Mouse (Mus musculus) layer of hippocampus, postnatal 10 days (tissue): ENCODE results near the gene Papss2. TPM values are rescaled to one million over a fixed set of nuclear protein-coding genes. Genes with fewer than 3 reads are reported as not detected.
A peak's percentile ranks its signal among the peaks of the same experiment; 100 is the strongest.

Source experiments
- DNase-seq, 2 experiments: peaks; one replicate each; pipeline ENCODE4 v3.0.0; 2021; ENCODE audit warnings: low spot score in 2 of 2
- total RNA-seq, 2 experiments: library from RNA; stranded (reverse); gene quantifications; 2 replicates each; pipeline ENCODE4 v1.2.3; 2021

Papss2 gene
- total RNA-seq, 2 experiments from 2014 or later, result 5.8 to 6.4 TPM

GRCm38 (mm10) chr19:32696674-32697073, 101.1 kb downstream of the Papss2 start:
- no peak for DNase-seq

DNA sequence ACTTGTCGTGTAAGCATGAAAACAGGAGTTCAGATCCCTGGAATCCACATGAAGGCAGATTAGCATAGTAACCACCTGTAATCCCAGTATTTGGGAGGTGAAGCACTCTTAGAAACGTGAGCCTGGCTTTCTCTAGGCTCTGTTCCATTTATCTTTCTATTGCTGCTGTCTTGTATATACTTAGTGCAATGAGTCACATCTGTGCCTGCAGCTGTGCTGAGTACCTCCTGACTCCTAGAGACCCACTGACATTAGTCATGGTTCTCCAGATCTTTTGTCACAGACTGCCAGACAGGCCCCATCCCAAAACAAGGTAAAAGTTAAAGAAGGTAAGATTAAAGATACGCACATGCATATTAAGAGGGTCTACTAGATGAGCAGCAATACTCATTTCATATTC, 106.6 kb downstream of the Papss2 start:
- DNase-seq, result no peak

GRCm38 (mm10) chr19:32708996-32709395, 113.4 kb downstream of the Papss2 start:
- DNase-seq, result no peak

- DNase-seq, result no peak
Observed at GRCm38 (mm10) chr19:32710288-32710687, 114.7 kb downstream of the Papss2 start.

DNA sequence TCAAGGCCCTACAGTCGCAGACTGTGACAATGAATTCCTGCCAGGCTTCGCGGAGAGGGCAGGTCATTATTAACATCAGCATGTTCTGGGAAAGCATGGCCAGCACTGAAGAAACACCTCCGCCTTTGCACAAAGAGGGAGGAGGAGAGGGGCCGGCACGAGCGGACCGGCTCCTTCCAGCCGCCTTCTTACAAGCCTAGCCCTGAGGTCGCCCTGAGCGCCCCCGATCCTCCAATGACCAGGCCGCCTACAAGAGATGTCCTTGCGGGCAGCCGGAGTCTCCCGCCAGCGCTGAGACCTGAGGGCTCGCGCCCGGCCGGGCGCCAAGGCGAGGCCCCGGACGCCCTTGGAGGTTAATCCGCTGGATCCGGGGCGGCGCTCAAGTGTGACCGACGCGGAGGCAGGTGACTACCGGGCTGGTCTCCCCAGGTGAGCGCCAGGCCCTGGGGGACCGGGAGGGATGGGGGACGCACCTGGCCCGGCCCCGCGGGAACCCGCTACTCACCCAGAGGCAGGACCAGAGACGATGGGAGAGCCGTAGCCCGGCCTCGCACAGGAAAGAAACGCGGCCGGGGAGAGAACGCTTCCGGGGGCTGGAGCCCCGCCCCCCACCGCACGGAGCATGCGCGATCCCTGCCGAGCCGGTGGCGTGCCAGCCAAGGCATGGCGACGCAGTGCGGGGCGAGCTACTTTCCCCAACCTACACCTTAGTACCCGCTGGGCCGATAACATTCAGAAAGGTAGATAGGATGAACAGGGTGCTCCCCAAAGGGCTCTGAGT, 116.4 kb downstream of the Papss2 start:
- peak; percentile 90 to 95 for DNase-seq

GRCm38 (mm10) chr19:32712588-32713042, 117.0 kb downstream of the Papss2 start:
- peak; percentile 64 to 72 for DNase-seq

DNA sequence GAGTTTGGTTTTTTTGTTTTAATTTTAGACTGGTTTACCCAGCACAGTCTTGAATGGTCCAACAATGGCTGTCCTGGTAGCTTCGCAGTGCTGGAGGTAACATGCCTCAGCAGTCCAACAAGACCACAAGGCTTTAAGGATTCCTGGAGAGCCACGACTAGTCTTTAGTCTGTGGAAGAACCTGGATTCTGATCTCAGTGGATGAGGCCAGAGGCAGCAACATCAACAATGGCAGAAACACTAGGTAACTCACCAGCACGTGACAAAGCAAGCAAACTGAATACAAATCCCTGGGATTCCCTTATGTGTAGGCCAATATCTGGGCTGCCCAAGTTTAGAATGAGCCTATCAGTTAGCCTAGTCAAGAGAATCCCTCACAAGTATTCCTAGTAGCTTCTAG, 117.9 kb downstream of the Papss2 start:
- no peak for DNase-seq

GRCm38 (mm10) chr19:32715201-32715600, 119.6 kb downstream of the Papss2 start:
- peak; percentile 75 to 82 for DNase-seq

- no peak for DNase-seq
Observed at GRCm38 (mm10) chr19:32715681-32716080, 120.1 kb downstream of the Papss2 start.

Other genes starting within 250 kb of the Papss2 start
- gene Sgms1, start 206.1 kb upstream of the Papss2 start, total RNA-seq, result 10 to 100 TPM; 36.3 to 44.3 TPM
- 10 to 100 TPM; 27.0 to 36.9 TPM for gene Rpl9-ps6, start 129.2 kb upstream of the Papss2 start, total RNA-seq
- 10 to 100 TPM; 51.8 to 56.3 TPM for gene Minpp1, start 110.0 kb upstream of the Papss2 start, total RNA-seq
- 100 to 1,000 TPM; 105 to 121 TPM for gene Atad1, start 144.0 kb downstream of the Papss2 start, total RNA-seq
- 100 to 1,000 TPM; 129 to 130 TPM for gene Pten, start 161.7 kb downstream of the Papss2 start, total RNA-seq